Mouse (Mus musculus): Measurements from ENCODE around the gene Prkn. TPM values are rescaled to one million over a fixed set of nuclear protein-coding genes. Genes with fewer than 3 reads are reported as not detected.

Prkn gene
- polyA plus RNA-seq, 1 experiment from 2014 or later = 2.6 TPM

- no peak for ATAC-seq (ENCODE audit: insufficient number of reproducible peaks, low FRiP score, low TSS enrichment, low read depth)
- WGBS = 84% methylated on average over 5 of the region's 5 CpGs
Observed at GRCm38 (mm10) chr17:11639786-11640185, 799.6 kb downstream of the Prkn start.

GRCm38 (mm10) chr17:11642328-11642727 is 802.1 kb downstream of the Prkn start:
- no peaks in the 10 kb centered on the region for H3K9me3 ChIP-seq
- no peaks in the 10 kb centered on the region for H3K4me1 ChIP-seq
- no peak for ATAC-seq (ENCODE audit: insufficient number of reproducible peaks, low FRiP score, low TSS enrichment, low read depth)
- H3K9ac ChIP-seq = no peak overlapping the region
- 56% methylated on average over 1 of the region's 1 CpGs for WGBS
- no peaks in the 10 kb centered on the region for H3K36me3 ChIP-seq
- no peaks in the 10 kb centered on the region for H3K27me3 ChIP-seq
- H3K4me3 ChIP-seq = no peak overlapping the region
- H3K27ac ChIP-seq = no peak overlapping the region
- no peak overlapping the region for H3K4me2 ChIP-seq

More at GRCm38 (mm10) chr17:11639786-11640185, 799.6 kb downstream of the Prkn start:
- H3K9me3 ChIP-seq = no peaks in the 10 kb centered on the region
- H3K4me3 ChIP-seq = no peak overlapping the region
- H3K4me1 ChIP-seq = no peaks in the 10 kb centered on the region
- H3K4me2 ChIP-seq = no peak overlapping the region
- H3K27me3 ChIP-seq = no peaks in the 10 kb centered on the region
- H3K27ac ChIP-seq = no peak overlapping the region
- no peak overlapping the region for H3K9ac ChIP-seq
- H3K36me3 ChIP-seq = no peaks in the 10 kb centered on the region

- H3K4me2 ChIP-seq = no peak overlapping the region
- WGBS = 80% methylated on average over 4 of the region's 4 CpGs
- no peak overlapping the region for H3K27ac ChIP-seq
- H3K27me3 ChIP-seq = no peaks in the 10 kb centered on the region
- no peak for ATAC-seq (ENCODE audit: insufficient number of reproducible peaks, low FRiP score, low TSS enrichment, low read depth)
- no peak overlapping the region for H3K9ac ChIP-seq
- no peaks in the 10 kb centered on the region for H3K4me1 ChIP-seq
- no peak overlapping the region for H3K4me3 ChIP-seq
- H3K9me3 ChIP-seq = no peaks in the 10 kb centered on the region
- no peaks in the 10 kb centered on the region for H3K36me3 ChIP-seq
Observed at GRCm38 (mm10) chr17:11644016-11644415, 803.8 kb downstream of the Prkn start.

- WGBS = 84% methylated on average over 3 of the region's 3 CpGs
- H3K9ac ChIP-seq = no peak overlapping the region
- no peaks in the 10 kb centered on the region for H3K9me3 ChIP-seq
Observed at GRCm38 (mm10) chr17:11644873-11645464, 804.8 kb downstream of the Prkn start.

GRCm38 (mm10) chr17:11656397-11656796 is 816.2 kb downstream of the Prkn start:
- no peaks in the 10 kb centered on the region for H3K9me3 ChIP-seq
- WGBS = 74% methylated on average over 5 of the region's 5 CpGs
- H3K9ac ChIP-seq = no peak overlapping the region
- H3K36me3 ChIP-seq = no peaks in the 10 kb centered on the region
- no peaks in the 10 kb centered on the region for H3K4me1 ChIP-seq
- ATAC-seq (ENCODE audit: insufficient number of reproducible peaks, low FRiP score, low TSS enrichment, low read depth) = no peak
- no peak overlapping the region for H3K4me2 ChIP-seq
- H3K4me3 ChIP-seq = no peak overlapping the region
- H3K27me3 ChIP-seq = no peaks in the 10 kb centered on the region
- no peak overlapping the region for H3K27ac ChIP-seq

More at GRCm38 (mm10) chr17:11644873-11645464, 804.8 kb downstream of the Prkn start:
- no peaks in the 10 kb centered on the region for H3K4me1 ChIP-seq
- H3K36me3 ChIP-seq = no peaks in the 10 kb centered on the region
- H3K4me3 ChIP-seq = no peak overlapping the region
- no peaks in the 10 kb centered on the region for H3K27me3 ChIP-seq
- no peak for ATAC-seq (ENCODE audit: insufficient number of reproducible peaks, low FRiP score, low TSS enrichment, low read depth)
- no peak overlapping the region for H3K4me2 ChIP-seq
- H3K27ac ChIP-seq = no peak overlapping the region

GRCm38 (mm10) chr17:11656878-11657277 is 816.7 kb downstream of the Prkn start:
- H3K9ac ChIP-seq = no peak overlapping the region
- H3K9me3 ChIP-seq = no peaks in the 10 kb centered on the region
- no peaks in the 10 kb centered on the region for H3K4me1 ChIP-seq
- no peaks in the 10 kb centered on the region for H3K27me3 ChIP-seq
- no peak overlapping the region for H3K4me3 ChIP-seq
- no peaks in the 10 kb centered on the region for H3K36me3 ChIP-seq
- no peak overlapping the region for H3K4me2 ChIP-seq
- WGBS = 88% methylated on average over 3 of the region's 3 CpGs
- ATAC-seq (ENCODE audit: insufficient number of reproducible peaks, low FRiP score, low TSS enrichment, low read depth) = no peak
- no peak overlapping the region for H3K27ac ChIP-seq

- H3K4me3 ChIP-seq = no peak overlapping the region
- no peak overlapping the region for H3K27ac ChIP-seq
- H3K9ac ChIP-seq = no peak overlapping the region
- H3K36me3 ChIP-seq = no peaks in the 10 kb centered on the region
- H3K4me1 ChIP-seq = peaks cover 3% of the 10 kb centered on the region; the same call in 1 of the 2 replicates
- no peak overlapping the region for H3K4me2 ChIP-seq
- H3K9me3 ChIP-seq = no peaks in the 10 kb centered on the region
- ATAC-seq (ENCODE audit: insufficient number of reproducible peaks, low FRiP score, low TSS enrichment, low read depth) = no peak
- WGBS = 29% methylated on average over 1 of the region's 1 CpGs
- no peaks in the 10 kb centered on the region for H3K27me3 ChIP-seq
Observed at GRCm38 (mm10) chr17:11661898-11662297, 821.7 kb downstream of the Prkn start.

GRCm38 (mm10) chr17:11663437-11663836 is 823.3 kb downstream of the Prkn start:
- Histone ChIP-seq H3K4me1 (peaks cover 3% of the 10 kb centered on the region; the same call in 1 of the 2 replicates), H3K27me3 (no peaks in the 10 kb centered on the region; the same call in 1 of the 2 replicates), H3K9me3 (no peaks in the 10 kb centered on the region), H3K36me3 (no peaks in the 10 kb centered on the region), H3K4me2 (no peak overlapping the region), H3K9ac (no peak overlapping the region), H3K27ac (no peak overlapping the region), H3K4me3 (no peak overlapping the region)
- WGBS = 84% methylated on average over 7 of the region's 7 CpGs
- ATAC-seq (ENCODE audit: insufficient number of reproducible peaks, low FRiP score, low TSS enrichment, low read depth) = no peak

GRCm38 (mm10) chr17:11664610-11665345 is 824.6 kb downstream of the Prkn start:
- no peak for ATAC-seq (ENCODE audit: insufficient number of reproducible peaks, low FRiP score, low TSS enrichment, low read depth)

GRCm38 (mm10) chr17:11679716-11680115 is 839.5 kb downstream of the Prkn start:
- Histone ChIP-seq H3K9ac (no peak overlapping the region), H3K27ac (no peak overlapping the region), H3K4me3 (no peak overlapping the region), H3K27me3 (no peaks in the 10 kb centered on the region; the same call in 1 of the 2 replicates), H3K4me1 (no peaks in the 10 kb centered on the region), H3K36me3 (no peaks in the 10 kb centered on the region), H3K4me2 (no peak overlapping the region), H3K9me3 (no peaks in the 10 kb centered on the region)
- 74% methylated on average over 6 of the region's 6 CpGs for WGBS
- ATAC-seq (ENCODE audit: insufficient number of reproducible peaks, low FRiP score, low TSS enrichment, low read depth) = no peak

More at GRCm38 (mm10) chr17:11664610-11665345, 824.6 kb downstream of the Prkn start:
- peak overlapping the region; percentile 24 for H3K4me2 ChIP-seq
- H3K27ac ChIP-seq = no peak overlapping the region
- no peaks in the 10 kb centered on the region for H3K9me3 ChIP-seq
- peaks cover 3% of the 10 kb centered on the region; the same call in 1 of the 2 replicates for H3K4me1 ChIP-seq
- no peak overlapping the region for H3K9ac ChIP-seq
- no peaks in the 10 kb centered on the region for H3K36me3 ChIP-seq
- H3K27me3 ChIP-seq = no peaks in the 10 kb centered on the region; the same call in 1 of the 2 replicates
- H3K4me3 ChIP-seq = peak overlapping the region; percentile 7; the same call in 1 of the 2 replicates
- 32% methylated on average over 20 of the region's 20 CpGs for WGBS

- Histone ChIP-seq H3K4me2 (no peak overlapping the region), H3K27me3 (no peaks in the 10 kb centered on the region; the same call in 1 of the 2 replicates), H3K4me1 (no peaks in the 10 kb centered on the region), H3K36me3 (no peaks in the 10 kb centered on the region), H3K4me3 (no peak overlapping the region), H3K9ac (no peak overlapping the region), H3K9me3 (no peaks in the 10 kb centered on the region), H3K27ac (no peak overlapping the region)
- no peak for ATAC-seq (ENCODE audit: insufficient number of reproducible peaks, low FRiP score, low TSS enrichment, low read depth)
- 79% methylated on average over 9 of the region's 9 CpGs for WGBS
Observed at GRCm38 (mm10) chr17:11680456-11680855, 840.3 kb downstream of the Prkn start.

GRCm38 (mm10) chr17:11681825-11682372 is 841.7 kb downstream of the Prkn start:
- Histone ChIP-seq H3K4me3 (no peak overlapping the region), H3K9ac (no peak overlapping the region), H3K4me2 (no peak overlapping the region), H3K36me3 (no peaks in the 10 kb centered on the region), H3K4me1 (no peaks in the 10 kb centered on the region), H3K9me3 (no peaks in the 10 kb centered on the region), H3K27ac (no peak overlapping the region), H3K27me3 (no peaks in the 10 kb centered on the region; the same call in 1 of the 2 replicates)
- 42% methylated on average over 11 of the region's 11 CpGs for WGBS
- no peak for ATAC-seq (ENCODE audit: insufficient number of reproducible peaks, low FRiP score, low TSS enrichment, low read depth)
